Mouse (Mus musculus): Measurements from ENCODE around the gene Ccs. TPM values are rescaled to one million over a fixed set of nuclear protein-coding genes. Genes with fewer than 3 reads are reported as not detected.

Ccs gene
- polyA plus RNA-seq, 1 experiment, result 48.7 TPM

DNA sequence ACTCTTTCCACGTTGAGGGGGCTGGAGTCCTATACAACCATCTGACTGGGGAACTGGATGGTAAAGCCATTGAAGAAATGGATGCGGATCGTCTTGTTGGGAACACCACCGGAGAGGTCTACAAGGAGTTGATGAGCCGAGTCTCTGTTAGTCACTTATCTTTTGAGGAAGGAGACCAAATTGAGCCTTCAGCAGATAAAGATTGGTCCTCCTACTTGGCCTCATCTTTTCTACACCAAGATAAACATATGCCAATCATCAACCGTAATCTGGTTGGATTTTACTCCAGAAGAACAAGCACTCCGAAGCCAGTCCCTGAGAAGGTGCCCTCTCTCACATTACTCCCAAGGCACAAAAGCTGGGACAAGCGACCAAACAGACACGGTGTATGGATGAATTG lies 1.7 kb upstream of the Ccs start:
- no peak overlapping the region for H3K4me3 ChIP-seq (ENCODE audit: insufficient read depth, low read length)
- H3K4me1 ChIP-seq (ENCODE audit: control insufficient read depth, insufficient read depth, low read length), result no peaks in the 10 kb centered on the region; the same call in 1 of the 2 replicates
- H3K27ac ChIP-seq (ENCODE audit: insufficient read depth, low read length), result no peak overlapping the region
- TF ChIP-seq CTCF (IDR thresholded peaks at IDR 0.05; ENCODE audit: extremely low read depth, insufficient read depth, low read length), result no peak

DNA sequence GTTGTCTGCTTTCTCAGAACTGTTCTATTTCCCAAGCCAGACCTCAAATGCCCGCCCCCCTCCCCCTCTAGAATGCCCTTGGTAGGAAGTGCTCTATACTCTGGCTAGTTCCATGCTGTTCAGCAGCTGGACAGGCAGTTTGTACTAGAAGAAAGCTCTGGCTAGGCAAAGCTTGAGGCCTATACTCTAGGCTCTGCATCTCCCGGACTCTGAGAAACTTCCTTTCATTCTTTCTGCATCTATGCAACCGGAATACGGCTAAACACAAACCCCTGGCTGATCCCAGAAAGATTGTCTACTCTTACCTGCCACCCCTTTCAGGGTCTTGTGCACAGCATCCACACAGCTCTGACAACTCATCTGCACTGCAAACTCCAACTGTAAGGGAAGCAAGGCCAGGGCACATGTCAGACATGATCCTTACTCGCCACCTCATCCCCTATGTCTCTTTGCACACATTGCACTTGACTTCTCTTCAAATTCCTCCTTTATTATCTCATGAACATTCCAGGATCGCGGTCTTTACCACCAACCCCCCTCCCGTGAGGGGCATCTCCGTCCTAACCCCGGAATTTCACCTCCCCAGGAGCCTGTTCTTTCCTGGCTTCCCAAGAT lies 499 bp downstream of the Ccs start:
- no peak for TF ChIP-seq POLR2A (IDR thresholded peaks at IDR 0.05; ENCODE audit: extremely low read depth, insufficient read depth, low read length)
- no peak for TF ChIP-seq CTCF (IDR thresholded peaks at IDR 0.05; ENCODE audit: extremely low read depth, insufficient read depth, low read length)
- Histone ChIP-seq H3K4me3 (ENCODE audit: insufficient read depth, low read length) (peak overlapping the region; percentile 61), H3K4me1 (ENCODE audit: control insufficient read depth, insufficient read depth, low read length) (no peaks in the 10 kb centered on the region; the same call in 1 of the 2 replicates), H3K27ac (ENCODE audit: insufficient read depth, low read length) (no peak overlapping the region)

- Histone ChIP-seq H3K4me1 (ENCODE audit: control insufficient read depth, insufficient read depth, low read length) (no peaks in the 10 kb centered on the region; the same call in 1 of the 2 replicates), H3K27ac (ENCODE audit: insufficient read depth, low read length) (no peak overlapping the region), H3K4me3 (ENCODE audit: insufficient read depth, low read length) (no peak overlapping the region)
- TF ChIP-seq POLR2A (IDR thresholded peaks at IDR 0.05; ENCODE audit: extremely low read depth, insufficient read depth, low read length) (no peak), CTCF (IDR thresholded peaks at IDR 0.05; ENCODE audit: extremely low read depth, insufficient read depth, low read length) (no peak)
These were observed 2.1 kb downstream of the Ccs start for GRCm38 (mm10) chr19:4837049-4837448.

DNA sequence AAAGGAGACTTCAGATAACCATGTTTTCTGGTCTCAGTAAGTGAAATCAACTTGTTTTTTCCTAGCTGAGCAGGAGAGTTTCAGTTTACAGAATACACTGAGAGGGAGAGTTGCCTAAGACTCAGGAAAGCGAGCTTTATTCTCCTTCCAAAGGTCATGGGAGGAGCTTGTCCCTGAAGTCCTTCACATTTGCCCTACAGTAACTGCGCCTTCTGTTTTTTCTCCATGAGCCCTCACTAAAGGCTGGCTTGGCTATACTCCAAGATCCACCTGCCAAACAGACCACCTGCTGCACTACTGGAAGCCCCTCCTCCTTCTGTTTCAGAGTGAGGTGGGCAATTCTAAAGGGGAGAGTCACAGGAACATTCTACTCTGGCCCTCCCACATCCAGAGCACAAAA lies 3.0 kb downstream of the Ccs start:
- Histone ChIP-seq H3K4me1 (ENCODE audit: control insufficient read depth, insufficient read depth, low read length) (no peaks in the 10 kb centered on the region; the same call in 1 of the 2 replicates), H3K27ac (ENCODE audit: insufficient read depth, low read length) (no peak overlapping the region), H3K4me3 (ENCODE audit: insufficient read depth, low read length) (no peak overlapping the region)
- TF ChIP-seq POLR2A (IDR thresholded peaks at IDR 0.05; ENCODE audit: extremely low read depth, insufficient read depth, low read length), result no peak

DNA sequence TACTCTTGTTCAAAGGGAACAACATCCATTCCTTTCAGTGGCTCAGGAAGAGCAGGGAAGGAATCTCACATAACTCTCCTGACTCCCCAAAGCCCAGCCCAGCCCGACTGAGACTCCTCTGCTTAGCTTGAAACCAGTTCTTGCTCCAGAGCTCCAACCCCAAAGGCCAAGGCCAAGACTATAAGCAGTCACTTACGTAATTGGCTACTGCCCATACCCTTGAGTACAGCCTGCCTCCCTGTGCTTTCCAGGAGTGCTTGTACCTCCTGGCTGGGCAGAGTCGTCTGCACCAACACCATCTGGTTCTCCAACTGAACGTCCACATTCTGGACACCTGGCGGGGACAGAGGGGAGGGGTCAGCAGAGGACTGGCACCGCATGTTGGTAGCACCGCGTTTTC lies 5.2 kb downstream of the Ccs start:
- TF ChIP-seq CTCF (IDR thresholded peaks at IDR 0.05; ENCODE audit: extremely low read depth, insufficient read depth, low read length) (no peak), POLR2A (IDR thresholded peaks at IDR 0.05; ENCODE audit: extremely low read depth, insufficient read depth, low read length) (no peak)
- H3K4me3 ChIP-seq (ENCODE audit: insufficient read depth, low read length), result no peak overlapping the region
- H3K27ac ChIP-seq (ENCODE audit: insufficient read depth, low read length), result no peak overlapping the region
- no peaks in the 10 kb centered on the region; the same call in 1 of the 2 replicates for H3K4me1 ChIP-seq (ENCODE audit: control insufficient read depth, insufficient read depth, low read length)

- Histone ChIP-seq H3K4me3 (ENCODE audit: insufficient read depth, low read length) (no peak overlapping the region), H3K27ac (ENCODE audit: insufficient read depth, low read length) (no peak overlapping the region), H3K4me1 (ENCODE audit: control insufficient read depth, insufficient read depth, low read length) (no peaks in the 10 kb centered on the region)
- TF ChIP-seq POLR2A (IDR thresholded peaks at IDR 0.05; ENCODE audit: extremely low read depth, insufficient read depth, low read length), result no peak
- no peak for TF ChIP-seq CTCF (IDR thresholded peaks at IDR 0.05; ENCODE audit: extremely low read depth, insufficient read depth, low read length)
These were observed 10.0 kb downstream of the Ccs start for GRCm38 (mm10) chr19:4829156-4829555.

DNA sequence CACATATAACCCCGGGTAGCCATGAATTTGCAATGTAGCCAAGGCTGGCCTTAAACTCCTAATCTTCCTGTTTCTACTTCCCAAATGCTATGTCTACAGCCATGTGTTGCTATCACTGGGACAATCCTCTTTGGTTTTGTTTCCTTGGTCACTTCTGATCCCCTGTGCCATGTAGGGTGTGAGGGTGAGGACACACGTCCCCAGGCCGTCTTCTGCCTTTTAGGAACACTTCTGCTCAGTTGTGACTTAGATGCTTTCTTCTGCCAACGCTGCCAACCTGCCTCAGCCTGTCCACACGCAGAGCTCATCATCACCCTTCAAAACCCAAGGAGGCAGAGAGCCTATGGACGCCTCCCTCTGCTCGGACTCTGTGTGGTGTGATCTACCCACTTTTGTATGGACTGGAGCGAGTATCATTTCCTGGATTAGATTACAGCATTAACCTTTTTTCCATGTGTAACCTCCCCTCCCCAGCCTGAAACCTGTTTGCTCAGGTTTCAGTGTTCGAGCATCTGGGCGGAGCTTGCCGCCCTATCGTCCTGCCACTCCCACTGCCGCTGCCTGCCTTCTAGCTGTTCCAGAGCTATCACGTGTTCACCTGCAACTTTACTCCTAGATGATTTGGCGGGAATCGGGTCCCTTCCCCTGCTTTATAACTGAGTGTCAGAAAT lies 10.6 kb downstream of the Ccs start:
- TF ChIP-seq CTCF (IDR thresholded peaks at IDR 0.05; ENCODE audit: extremely low read depth, insufficient read depth, low read length) (no peak), POLR2A (IDR thresholded peaks at IDR 0.05; ENCODE audit: extremely low read depth, insufficient read depth, low read length) (no peak)
- Histone ChIP-seq H3K4me1 (ENCODE audit: control insufficient read depth, insufficient read depth, low read length) (no peaks in the 10 kb centered on the region), H3K27ac (ENCODE audit: insufficient read depth, low read length) (no peak overlapping the region), H3K4me3 (ENCODE audit: insufficient read depth, low read length) (no peak overlapping the region)

- H3K27ac ChIP-seq (ENCODE audit: insufficient read depth, low read length), result no peak overlapping the region
- TF ChIP-seq CTCF (IDR thresholded peaks at IDR 0.05; ENCODE audit: extremely low read depth, insufficient read depth, low read length), result no peak
- no peak for TF ChIP-seq POLR2A (IDR thresholded peaks at IDR 0.05; ENCODE audit: extremely low read depth, insufficient read depth, low read length)
These were observed 18.3 kb downstream of the Ccs start for GRCm38 (mm10) chr19:4820678-4821303.

GRCm38 (mm10) chr19:4817182-4817835 lies 21.8 kb downstream of the Ccs start:
- Histone ChIP-seq H3K4me1 (ENCODE audit: control insufficient read depth, insufficient read depth, low read length) (no peaks in the 10 kb centered on the region), H3K4me3 (ENCODE audit: insufficient read depth, low read length) (no peak overlapping the region), H3K27ac (ENCODE audit: insufficient read depth, low read length) (no peak overlapping the region)
- no peak for TF ChIP-seq POLR2A (IDR thresholded peaks at IDR 0.05; ENCODE audit: extremely low read depth, insufficient read depth, low read length)
- no peak for TF ChIP-seq CTCF (IDR thresholded peaks at IDR 0.05; ENCODE audit: extremely low read depth, insufficient read depth, low read length)

More at GRCm38 (mm10) chr19:4820678-4821303, 18.3 kb downstream of the Ccs start:
- Histone ChIP-seq H3K4me1 (ENCODE audit: control insufficient read depth, insufficient read depth, low read length) (no peaks in the 10 kb centered on the region), H3K4me3 (ENCODE audit: insufficient read depth, low read length) (no peak overlapping the region)

Data from cortical plate, adult 2 months (tissue).